Mouse (Mus musculus) left cerebral cortex, adult 9 months (tissue): ENCODE measurements around the gene Rsrc1.
A peak's percentile ranks its signal among the peaks of the same experiment; 100 is the strongest.
"Not testable (repeated sequence)": the region's sequence is repeated elsewhere in the genome, so short reads cannot be mapped to it uniquely, and the experiment has no call there.

Experiments
- DNase-seq, 2 experiments: peaks; one replicate each; pipeline ENCODE4 v3.0.0; 2022; ENCODE audit warnings: low spot score in 2 of 2

Gene Rsrc1

GRCm38 (mm10) chr3:66985539-66986286 lies 4.5 kb downstream of the Rsrc1 start:
- peak; percentile 30 to 77 for DNase-seq

- no peak for DNase-seq
These were observed 5.0 kb downstream of the Rsrc1 start for GRCm38 (mm10) chr3:66986287-66986560.

DNA sequence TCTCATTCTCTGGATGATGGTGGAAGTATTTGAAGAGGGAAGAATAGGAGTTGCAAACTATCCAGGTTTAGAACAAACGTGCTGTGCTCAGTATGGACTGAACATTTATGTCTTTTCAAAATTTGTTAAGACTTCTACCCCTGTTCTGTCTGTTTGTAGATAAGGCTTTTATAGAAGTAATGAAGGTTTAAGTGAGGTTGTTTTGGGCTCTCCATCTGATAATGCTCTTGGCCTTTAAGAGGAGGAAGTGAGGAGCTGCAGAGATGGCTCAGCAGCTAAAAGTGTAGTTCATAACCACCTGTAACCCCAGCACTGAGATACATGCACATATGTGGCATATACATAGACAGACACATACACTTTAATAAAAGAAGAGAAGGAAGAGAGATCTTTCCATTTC lies 15.6 kb downstream of the Rsrc1 start:
- no peak for DNase-seq

DNA sequence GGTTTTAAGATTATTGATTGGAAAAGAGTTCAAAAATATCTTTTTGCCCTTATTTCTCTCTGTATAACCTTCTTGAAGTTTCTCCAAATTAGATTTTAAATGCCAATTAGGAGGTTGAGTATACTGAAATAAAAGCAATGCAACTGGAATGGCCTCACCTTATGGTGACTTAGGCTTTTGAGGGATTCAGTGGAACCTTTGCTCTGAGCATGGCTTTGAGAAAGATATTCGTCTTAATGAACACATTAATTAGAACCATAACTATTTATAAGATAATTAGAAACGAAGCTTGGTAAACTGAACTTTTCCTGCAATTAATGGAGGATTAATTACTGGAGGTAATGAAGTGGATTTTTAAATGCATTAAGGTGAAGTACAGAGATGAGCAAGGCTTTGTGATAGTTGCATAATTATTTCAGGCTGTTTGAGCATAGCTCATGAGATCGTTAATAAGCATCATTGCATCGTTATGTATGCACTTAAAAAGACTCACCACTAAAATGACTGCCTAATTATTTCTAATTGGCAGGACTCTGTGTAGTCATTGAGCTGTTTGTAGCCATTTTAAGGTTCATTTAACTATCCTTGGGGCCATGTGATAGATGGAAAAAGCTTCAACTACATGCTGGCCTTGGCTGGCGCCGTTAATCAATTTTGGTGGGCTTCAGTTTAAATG lies 55.3 kb downstream of the Rsrc1 start:
- DNase-seq: no peak

DNA sequence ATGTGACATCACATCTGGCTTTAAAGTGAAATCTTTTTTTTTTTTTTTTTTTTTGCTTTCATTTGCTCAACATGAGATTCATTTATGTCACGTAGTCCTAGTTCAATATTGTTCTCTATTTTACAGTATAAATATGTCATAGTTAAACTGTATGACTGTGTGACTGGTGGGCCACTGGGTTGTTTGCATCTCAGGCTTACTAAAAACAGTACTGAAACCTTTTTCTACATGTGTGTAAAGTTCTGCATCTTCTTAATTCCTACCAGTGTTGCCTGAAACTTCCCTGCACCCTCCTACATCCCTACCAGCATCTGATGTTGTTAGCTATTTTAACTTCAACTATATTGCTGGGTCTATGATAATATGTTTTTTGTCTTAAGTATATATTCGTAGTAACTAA lies 78.6 kb downstream of the Rsrc1 start:
- no peak for DNase-seq

- DNase-seq: no peak
These were observed 89.6 kb downstream of the Rsrc1 start for GRCm38 (mm10) chr3:67070575-67071488.

DNA sequence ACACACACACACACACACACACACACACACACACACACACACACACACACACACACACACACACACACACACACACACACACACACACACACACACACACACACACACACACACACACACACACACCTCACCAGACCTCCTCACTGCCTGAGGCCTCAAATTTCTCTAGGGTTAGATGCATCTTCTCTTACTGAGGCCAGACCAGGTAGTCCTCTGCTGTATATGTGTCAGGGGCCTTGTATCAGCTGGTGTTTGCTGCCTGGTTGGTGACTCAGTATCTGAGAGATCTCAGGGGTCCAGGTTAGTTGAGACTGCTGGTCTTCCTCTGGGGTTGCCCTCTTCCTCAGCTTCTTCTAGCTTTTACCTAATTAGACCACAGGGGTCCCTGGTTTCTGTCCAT lies 92.5 kb downstream of the Rsrc1 start:
- not testable (repeated sequence) for DNase-seq

DNA sequence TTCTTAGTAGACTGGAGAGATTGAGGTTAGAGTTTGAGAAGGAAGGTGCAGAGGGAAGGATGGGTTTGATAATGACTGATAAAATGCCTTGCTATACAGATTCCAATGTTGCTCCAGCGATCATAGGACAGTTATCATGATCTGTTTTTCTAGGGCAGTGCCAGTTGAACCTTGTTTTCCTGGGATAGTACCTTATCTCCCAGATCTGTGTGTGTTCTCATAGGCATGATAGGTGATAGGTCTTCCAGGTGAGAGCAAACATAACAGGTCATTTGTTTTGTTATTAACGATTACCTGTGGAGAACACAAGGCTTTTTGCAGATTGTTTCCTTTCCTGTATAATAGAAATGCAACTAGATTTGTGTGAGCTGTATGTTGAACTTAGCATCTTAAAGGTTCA lies 94.3 kb downstream of the Rsrc1 start:
- DNase-seq: no peak

DNA sequence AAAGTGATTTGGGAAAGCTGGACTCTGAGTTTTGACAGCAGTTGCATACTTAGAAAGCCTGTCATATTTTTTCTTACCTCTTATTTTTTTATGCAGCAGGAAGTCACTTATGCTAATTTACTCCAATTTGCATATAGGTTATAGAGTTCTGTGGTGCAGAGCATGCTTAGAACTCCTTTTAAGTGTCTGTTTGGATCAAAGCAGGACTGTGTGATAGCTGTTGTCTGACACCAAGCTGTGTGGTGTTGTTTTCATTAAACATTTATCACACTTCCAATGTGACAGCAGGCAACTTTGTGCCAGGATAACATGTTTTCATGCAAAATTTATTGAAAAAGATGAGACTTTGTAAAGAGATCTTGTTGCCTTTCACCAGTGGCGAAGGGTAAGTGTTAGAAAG lies 103.6 kb downstream of the Rsrc1 start:
- no peak for DNase-seq

DNA sequence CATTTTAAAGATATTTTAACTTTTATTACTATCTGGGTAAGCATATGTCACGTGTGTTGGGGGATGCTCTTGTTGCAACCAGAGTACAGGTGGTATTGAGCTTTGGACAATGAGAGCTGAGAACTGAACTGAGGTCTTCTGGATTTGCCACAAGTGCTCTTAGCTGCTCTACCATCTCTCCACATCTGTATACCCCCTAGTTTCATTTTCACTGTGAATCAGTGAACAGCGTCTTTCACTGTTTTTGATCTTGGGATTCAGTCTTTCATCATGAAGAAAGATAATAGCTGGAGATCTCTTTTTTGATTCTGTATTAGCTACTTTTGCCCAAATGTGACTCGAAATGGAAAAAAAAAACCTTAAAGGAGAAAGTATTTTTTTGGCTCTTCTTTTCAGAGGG lies 127.2 kb downstream of the Rsrc1 start:
- DNase-seq: no peak

GRCm38 (mm10) chr3:67116317-67116716 lies 135.1 kb downstream of the Rsrc1 start:
- DNase-seq: no peak

- DNase-seq: no peak
These were observed 151.3 kb downstream of the Rsrc1 start for GRCm38 (mm10) chr3:67132521-67132920.

GRCm38 (mm10) chr3:67135749-67136375 lies 154.7 kb downstream of the Rsrc1 start:
- no peak for DNase-seq

- DNase-seq: no peak
These were observed 163.8 kb downstream of the Rsrc1 start for GRCm38 (mm10) chr3:67144952-67145351.

DNA sequence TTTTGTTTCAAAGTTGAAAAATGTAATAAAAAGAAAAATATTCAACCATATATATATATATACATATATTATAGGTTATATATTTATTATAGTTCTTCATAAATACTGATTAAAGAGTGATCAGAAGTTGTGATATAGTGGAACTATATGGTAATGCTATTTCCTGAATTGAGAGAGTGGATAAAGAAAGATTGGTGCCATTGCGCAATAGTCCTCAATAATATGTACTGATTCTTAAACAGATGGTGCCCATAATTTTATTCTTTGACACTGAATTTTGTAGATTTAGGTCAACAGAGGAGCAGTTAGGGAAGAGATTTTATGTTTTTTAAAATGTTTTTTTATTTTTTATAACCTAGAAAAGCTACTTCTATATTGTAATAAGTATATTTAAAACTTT lies 165.1 kb downstream of the Rsrc1 start:
- no peak for DNase-seq

GRCm38 (mm10) chr3:67147246-67147645 lies 166.1 kb downstream of the Rsrc1 start:
- DNase-seq: no peak

- no peak for DNase-seq
These were observed 216.0 kb downstream of the Rsrc1 start for GRCm38 (mm10) chr3:67197179-67197578.

DNA sequence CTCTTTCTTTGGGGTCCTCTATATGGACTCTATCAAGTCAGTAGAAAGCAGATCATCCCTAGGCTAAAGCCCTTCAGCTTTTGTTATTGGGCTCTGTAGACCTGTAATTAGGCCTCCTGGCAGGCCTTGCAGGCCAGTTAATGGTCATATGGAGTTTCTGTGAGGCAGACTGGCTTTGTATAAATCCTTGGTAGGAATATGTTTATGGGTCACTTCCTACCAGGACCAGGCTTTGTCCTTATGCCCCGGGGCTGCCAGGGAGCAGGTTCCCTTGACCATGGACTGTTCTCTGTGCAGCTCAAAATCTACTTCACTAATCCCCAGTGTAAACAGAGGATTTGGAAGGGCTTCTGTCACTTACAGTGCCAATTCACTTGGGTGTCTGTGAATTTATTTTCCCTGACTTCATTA lies 231.9 kb downstream of the Rsrc1 start:
- DNase-seq: no peak

GRCm38 (mm10) chr3:67232617-67233241 lies 251.5 kb downstream of the Rsrc1 start:
- no peak for DNase-seq

DNA sequence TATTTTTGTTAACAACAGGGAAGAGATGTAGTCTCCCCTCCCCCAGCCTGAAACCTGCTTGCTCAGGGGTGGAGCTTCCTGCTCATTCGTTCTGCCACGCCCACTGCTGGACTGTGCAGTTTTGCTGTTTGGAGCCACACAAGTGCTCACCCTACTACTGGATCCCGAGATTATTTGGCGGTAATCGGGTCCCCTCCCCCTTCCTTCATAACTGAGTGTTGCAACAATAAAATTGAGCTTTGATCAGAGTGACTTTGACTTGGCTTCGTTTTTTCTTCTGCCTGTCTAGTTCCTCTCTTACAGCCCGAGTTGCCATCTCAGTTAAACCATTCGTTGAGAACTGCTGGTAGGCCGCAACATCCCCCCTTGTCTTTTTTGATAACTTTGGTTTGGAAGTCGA lies 261.3 kb downstream of the Rsrc1 start:
- DNase-seq: not testable (repeated sequence)

DNA sequence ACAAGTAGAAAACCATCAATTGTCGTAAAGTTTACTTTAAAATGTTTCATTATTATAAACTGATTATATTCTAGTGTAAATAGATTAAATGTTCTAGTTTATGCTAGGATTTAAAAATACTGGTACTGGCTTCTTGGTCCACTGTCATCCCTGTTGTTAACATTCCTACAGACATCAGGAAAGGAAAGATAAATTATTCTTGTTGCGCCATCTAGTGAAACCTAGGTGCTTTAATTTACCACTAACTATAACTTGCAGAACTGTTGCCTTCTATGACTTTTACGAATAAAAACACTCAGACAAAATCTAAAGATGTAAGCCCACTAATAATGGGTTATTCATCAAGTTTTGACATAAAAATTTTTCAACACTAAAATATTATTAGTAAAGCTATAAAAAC lies 286.3 kb downstream of the Rsrc1 start:
- DNase-seq: no peak

DNA sequence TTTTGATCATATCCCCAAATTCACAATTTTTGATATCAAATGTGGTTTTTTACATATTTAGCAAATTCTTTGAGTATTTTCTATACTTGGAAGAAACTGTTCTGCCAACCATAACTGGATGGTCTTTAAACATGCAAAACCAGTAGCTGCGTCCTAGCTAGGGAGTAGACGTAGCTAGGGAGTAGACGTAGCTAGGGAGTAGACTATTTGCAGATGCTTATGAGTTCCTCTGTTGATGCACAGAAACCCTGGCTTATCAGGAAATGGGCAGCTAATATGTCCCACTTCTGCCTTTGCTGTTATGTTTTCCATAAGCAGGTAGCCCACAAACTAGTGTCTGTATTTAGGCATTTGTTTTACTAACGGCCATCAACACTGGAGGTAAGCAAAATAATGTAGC lies 298.6 kb downstream of the Rsrc1 start:
- DNase-seq: no peak
